Mouse (Mus musculus) myocyte (in vitro differentiated cells): Measurements from ENCODE around the gene Col4a1. TPM values are rescaled to one million over a fixed set of nuclear protein-coding genes. Genes with fewer than 3 reads are reported as not detected.

Experiments used
- H3K27me3 ChIP-seq: one replicate; pipeline ENCODE4 v1.6.1; 2011; ENCODE audit not compliant: control insufficient read depth, insufficient read depth, insufficient read length
- H3K36me3 ChIP-seq: one replicate; pipeline ENCODE4 v1.6.1; 2011; ENCODE audit not compliant: control insufficient read depth, insufficient read depth
- H3K4me2 ChIP-seq: one replicate; pipeline ENCODE4 v1.6.1; 2011; ENCODE audit warnings: low read depth, control low read depth
- H3K4me3 ChIP-seq: one replicate; pipeline ENCODE4 v1.5.1; 2011; ENCODE audit warnings: mild to moderate bottlenecking, control low read depth, moderate library complexity
- H3K79me2 ChIP-seq: one replicate; pipeline ENCODE4 v1.6.1; 2011; ENCODE audit not compliant: control insufficient read depth, insufficient read depth
- H3ac ChIP-seq: one replicate; pipeline ENCODE4 v1.6.1; 2011; ENCODE audit not compliant: control insufficient read depth, insufficient read length
- CEBPB ChIP-seq: IDR thresholded peaks from 2 replicates; pipeline ENCODE4 v1.6.1; 2011; ENCODE audit warnings: mild to moderate bottlenecking, moderate library complexity; ENCODE audit not compliant: poor library complexity, insufficient read depth, severe bottlenecking
- E2F4 ChIP-seq: IDR thresholded peaks from one replicate; pipeline ENCODE4 v1.6.1; 2011; ENCODE audit warnings: mild to moderate bottlenecking, control low read depth, moderate library complexity; ENCODE audit not compliant: insufficient read depth
- MAX ChIP-seq: IDR thresholded peaks from one replicate; pipeline ENCODE4 v1.6.1; 2011; ENCODE audit warnings: low read depth, mild to moderate bottlenecking, control low read depth
- MYOD1 ChIP-seq, 3 experiments: IDR thresholded peaks; one replicate each; pipeline ENCODE4 v1.6.1; 2011; ENCODE audit warnings: control low read depth in 2 of 3, low read depth in 2 of 3, mild to moderate bottlenecking in 2 of 3, moderate library complexity in 1 of 3; ENCODE audit not compliant: insufficient read length in 2 of 3, control insufficient read depth in 1 of 3
- POLR2A ChIP-seq: IDR thresholded peaks from one replicate; pipeline ENCODE4 v1.6.1; 2011; ENCODE audit warnings: low read depth, mild to moderate bottlenecking, control low read depth, moderate library complexity; ENCODE audit not compliant: insufficient read length
- POLR2AphosphoS2 ChIP-seq: IDR thresholded peaks from one replicate; pipeline ENCODE4 v1.6.1; 2011; ENCODE audit warnings: low read depth, control low read depth; ENCODE audit not compliant: insufficient read length
- TCF12 ChIP-seq: IDR thresholded peaks from one replicate; pipeline ENCODE4 v1.6.1; 2011; ENCODE audit warnings: mild to moderate bottlenecking, control low read depth; ENCODE audit not compliant: poor library complexity, insufficient read depth, severe bottlenecking
- USF1 ChIP-seq: IDR thresholded peaks from one replicate; pipeline ENCODE4 v1.6.1; 2011; ENCODE audit warnings: low read depth, mild to moderate bottlenecking, control low read depth, moderate library complexity
- polyA plus RNA-seq: library from polyadenylated mRNA; unstranded; fragments of >200 nt; fragmentation: generic; extraction: Trizol; gene quantifications from one replicate; pipeline ENCODE4 v1.2.1, GENCODE M21; 2012; ENCODE audit warnings: missing spikeins

Gene Col4a1
- polyA plus RNA-seq, 1 experiment, result 34.8 TPM

DNA sequence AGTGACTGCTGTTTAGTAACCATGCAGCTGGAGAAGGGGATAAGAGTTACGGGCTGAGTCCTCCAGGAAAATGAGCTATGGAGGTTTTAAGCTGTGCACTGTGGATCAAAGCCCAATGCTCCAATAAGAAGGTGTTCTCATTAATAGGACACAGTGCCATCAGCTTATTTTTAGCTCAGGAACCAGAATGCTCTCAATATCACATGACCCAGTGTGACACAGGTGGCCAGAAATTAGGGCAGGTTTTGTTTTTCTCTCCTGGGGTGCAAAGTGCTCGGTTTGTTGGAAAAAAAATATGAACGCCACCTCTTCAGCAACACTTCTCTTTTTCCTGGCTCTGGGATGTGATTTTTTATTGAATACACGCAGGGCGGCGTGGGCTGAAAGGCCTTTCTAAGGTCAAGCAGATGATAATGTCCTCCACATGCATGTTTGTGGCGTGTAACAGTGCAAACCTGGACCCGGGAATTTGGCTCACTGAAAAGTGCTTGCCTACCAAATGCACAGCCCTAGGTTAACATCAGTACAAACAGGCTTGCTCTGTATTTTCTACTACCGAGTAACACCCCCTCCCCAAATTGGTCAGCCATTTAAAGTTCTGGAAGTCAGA is 163.3 kb downstream of the Col4a1 start:
- no peak overlapping the region for H3K4me2 ChIP-seq
- peaks cover 10% of the 10 kb centered on the region for H3K27me3 ChIP-seq
- H3K36me3 ChIP-seq, result no peaks in the 10 kb centered on the region
- H3K4me3 ChIP-seq, result no peak overlapping the region
- H3ac ChIP-seq, result no peak overlapping the region
- H3K79me2 ChIP-seq, result no peaks in the 10 kb centered on the region
- no peak for TF ChIP-seq CEBPB
- no peak for TF ChIP-seq MAX
- TF ChIP-seq POLR2AphosphoS2, result no peak
- TF ChIP-seq TCF12, result no peak

DNA sequence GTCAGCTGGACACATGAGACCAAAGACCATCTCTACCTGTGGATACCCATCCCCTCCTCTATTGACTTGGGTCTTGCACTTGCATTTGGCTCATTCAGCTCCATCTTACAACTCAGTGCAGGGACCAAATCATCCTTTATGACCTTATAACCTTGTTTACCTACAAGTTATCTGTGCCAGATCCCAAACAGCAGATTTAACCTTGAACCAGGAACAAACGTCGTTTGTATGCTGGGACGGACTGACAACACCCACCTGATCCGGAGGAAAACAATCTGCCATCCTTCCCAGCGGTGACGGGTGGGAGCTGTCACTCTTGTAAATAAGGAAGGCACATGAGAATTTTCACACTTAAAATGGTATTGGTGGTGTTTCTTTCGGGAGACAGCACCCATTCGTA is 163.8 kb downstream of the Col4a1 start:
- Histone ChIP-seq H3ac (no peak overlapping the region), H3K27me3 (peaks cover 11% of the 10 kb centered on the region), H3K79me2 (no peaks in the 10 kb centered on the region), H3K4me3 (no peak overlapping the region), H3K36me3 (no peaks in the 10 kb centered on the region), H3K4me2 (no peak overlapping the region)
- TF ChIP-seq E2F4, result no peak
- TF ChIP-seq MYOD1 (IDR thresholded peaks at IDR 0.05; ENCODE audit: control insufficient read depth in 1 of 3, insufficient read length in 2 of 3, low read depth in 2 of 3), result no peak
- TF ChIP-seq USF1, result no peak
- no peak for TF ChIP-seq POLR2AphosphoS2
- no peak for TF ChIP-seq POLR2A
- TF ChIP-seq MAX, result no peak
- TF ChIP-seq TCF12, result no peak

Other genes with a start within 250 kb of the Col4a1 start
- gene Col4a2, start within 50 bp of the Col4a1 start, polyA plus RNA-seq, result 47.3 TPM
- gene Rab20, start 165.9 kb upstream of the Col4a1 start, polyA plus RNA-seq, result 1.2 TPM
- gene Naxd, start 184.7 kb upstream of the Col4a1 start, polyA plus RNA-seq, result 89.2 TPM
- 14.4 TPM for gene Cars2, start 238.0 kb upstream of the Col4a1 start, polyA plus RNA-seq
- gene Ing1, start 242.7 kb upstream of the Col4a1 start, polyA plus RNA-seq, result 21.8 TPM